Mouse (Mus musculus) embryonic facial prominence, embryonic 11.5 days (tissue): ENCODE data around the gene Rab21. TPM values are rescaled to one million over a fixed set of nuclear protein-coding genes. Genes with fewer than 3 reads are reported as not detected.

Experiments used
- ATAC-seq: fragments of 200-750 bp; cut with Nextera tagmentation; replicated peaks from 2 replicates; pipeline ENCODE4 v1.8.0; 2017; ENCODE audit warnings: low read depth; ENCODE audit not compliant: insufficient number of reproducible peaks, low FRiP score, low TSS enrichment
- DNase-seq: peaks from one replicate; pipeline ENCODE4 v3.0.0-alpha.2; 2015; ENCODE audit warnings: low spot score
- H3K27ac ChIP-seq: fragments of 300-500 bp; sonication (generic); replicated peaks from 2 replicates; pipeline ENCODE4 v1.5.1; 2014; ENCODE audit warnings: mild to moderate bottlenecking, low read depth, low read length, control low read depth
- H3K27me3 ChIP-seq: fragments of 300-500 bp; sonication (generic); 2 replicates; pipeline ENCODE4 v1.6.1; 2014; ENCODE audit warnings: mild to moderate bottlenecking, low read length, moderate library complexity, mixed read lengths; ENCODE audit not compliant: control insufficient read depth, insufficient read depth
- H3K36me3 ChIP-seq: fragments of 300-500 bp; sonication (generic); replicated peaks from 2 replicates; pipeline ENCODE4 v1.6.1; 2014; ENCODE audit warnings: low read depth, mild to moderate bottlenecking, low read length, moderate library complexity, mixed read lengths; ENCODE audit not compliant: control insufficient read depth, insufficient read depth
- H3K4me1 ChIP-seq: fragments of 300-500 bp; sonication (generic); 2 replicates; pipeline ENCODE4 v1.6.1; 2014; ENCODE audit warnings: low read length, mixed read lengths; ENCODE audit not compliant: control insufficient read depth, insufficient read depth
- H3K4me2 ChIP-seq: fragments of 300-500 bp; sonication (generic); 2 replicates; pipeline ENCODE4 v1.6.1; 2014; ENCODE audit warnings: low read depth, mild to moderate bottlenecking, control low read depth, low read length, moderate library complexity
- H3K4me3 ChIP-seq: fragments of 300-500 bp; sonication (generic); 2 replicates; pipeline ENCODE4 v1.5.1; 2014; ENCODE audit warnings: low read depth, low read length, control low read depth
- H3K9ac ChIP-seq: fragments of 300-500 bp; sonication (generic); replicated peaks from 2 replicates; pipeline ENCODE4 v1.6.1; 2014; ENCODE audit warnings: mild to moderate bottlenecking, control low read depth, low read length
- H3K9me3 ChIP-seq: fragments of 300-500 bp; sonication (generic); replicated peaks from 2 replicates; pipeline ENCODE4 v1.6.1; 2016; ENCODE audit warnings: mild to moderate bottlenecking, low read length, inconsistent platforms, mixed read lengths; ENCODE audit not compliant: control insufficient read depth
- WGBS: fragments of 180-500 bp; shearing (Covaris S2); extraction: QIAGEN DNeasy Blood & Tissue Kit; methylation state at CpG from one replicate; pipeline ENCODE4 v1.1.7; 2014; 5-methylcytosine and 5-hydroxymethylcytosine counted together
- polyA plus RNA-seq: library from polyadenylated mRNA; unstranded; fragments of >200 nt; fragmentation: Nextera tagmentation; extraction: Ambion mirVana; gene quantifications from 2 replicates; pipeline ENCODE4 v1.2.1, GENCODE M21; 2014

Gene Rab21
- polyA plus RNA-seq, 1 experiment from 2014 or later: 15.0 TPM

DNA sequence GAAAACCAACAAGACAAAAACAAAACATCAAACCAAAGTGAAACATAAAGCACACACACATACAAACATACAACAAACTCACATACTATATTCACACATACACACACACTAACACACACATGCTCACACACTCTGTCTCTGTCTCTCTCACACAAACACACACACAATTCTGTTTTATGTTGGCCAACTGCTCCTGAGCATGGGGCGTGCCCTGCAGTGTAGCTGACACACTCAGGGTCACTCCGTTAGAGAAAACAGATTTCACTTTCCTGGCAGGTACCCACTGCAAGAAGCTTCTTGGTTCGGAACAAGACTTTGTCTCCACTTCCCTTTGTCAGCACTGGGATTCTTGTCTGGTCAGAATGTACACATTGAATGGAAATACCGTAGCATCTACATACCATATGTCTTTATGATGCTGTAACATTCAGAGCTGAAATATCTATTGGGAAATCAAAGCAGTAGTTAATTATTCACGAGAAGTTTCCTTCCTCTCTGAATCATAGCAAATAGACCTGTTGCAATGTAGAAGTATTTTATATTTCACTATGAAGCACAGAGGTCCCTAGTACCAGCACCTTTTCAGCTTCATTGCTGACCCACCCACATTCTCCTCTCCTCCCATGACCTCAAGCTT is 52.4 kb downstream of the Rab21 start:
- Histone ChIP-seq H3K9ac (no peak overlapping the region), H3K27me3 (no peaks in the 10 kb centered on the region), H3K4me1 (no peaks in the 10 kb centered on the region), H3K9me3 (no peaks in the 10 kb centered on the region), H3K4me3 (no peak overlapping the region), H3K27ac (no peak overlapping the region), H3K4me2 (no peak overlapping the region), H3K36me3 (no peaks in the 10 kb centered on the region)
- ATAC-seq: no peak
- WGBS: 68% methylated on average over 5 of the region's 5 CpGs
- no peak for DNase-seq

- Histone ChIP-seq H3K4me3 (no peak overlapping the region), H3K9ac (no peak overlapping the region), H3K27me3 (no peaks in the 10 kb centered on the region), H3K4me1 (no peaks in the 10 kb centered on the region), H3K27ac (no peak overlapping the region), H3K36me3 (no peaks in the 10 kb centered on the region), H3K9me3 (no peaks in the 10 kb centered on the region), H3K4me2 (no peak overlapping the region)
- 90% methylated on average over 2 of the region's 2 CpGs for WGBS
- ATAC-seq (no peak), DNase-seq (no peak)
Measured at GRCm38 (mm10) chr10:115262261-115262660, 53.1 kb downstream of the Rab21 start.

GRCm38 (mm10) chr10:115261428-115261827 is 54.0 kb downstream of the Rab21 start:
- WGBS: 84% methylated on average over 3 of the region's 3 CpGs

DNA sequence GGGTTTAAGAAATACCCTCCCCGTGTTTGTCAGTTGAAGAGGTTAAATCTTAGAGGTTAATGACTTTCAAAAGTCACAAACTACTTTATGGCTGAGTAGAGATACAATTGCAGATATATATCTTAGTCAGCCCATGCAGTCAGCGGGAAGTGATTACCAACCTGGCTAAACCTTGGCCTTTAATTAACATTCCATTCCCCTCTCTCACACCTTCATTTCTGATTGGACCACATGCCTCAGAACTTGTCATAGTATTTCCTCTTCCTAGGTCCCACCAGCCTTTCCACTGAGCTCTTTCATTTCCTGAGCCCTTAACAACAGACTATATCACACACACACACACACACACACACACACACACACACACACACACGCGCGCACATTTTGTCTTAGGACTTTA is 59.2 kb downstream of the Rab21 start:
- Histone ChIP-seq H3K27ac (no peak overlapping the region), H3K4me1 (no peaks in the 10 kb centered on the region), H3K27me3 (no peaks in the 10 kb centered on the region), H3K4me3 (no peak overlapping the region), H3K9ac (no peak overlapping the region), H3K36me3 (no peaks in the 10 kb centered on the region), H3K4me2 (no peak overlapping the region), H3K9me3 (no peaks in the 10 kb centered on the region)
- WGBS: 82% methylated on average over 5 of the region's 5 CpGs
- DNase-seq (no peak), ATAC-seq (no peak)

More at GRCm38 (mm10) chr10:115261428-115261827, 54.0 kb downstream of the Rab21 start:
- Histone ChIP-seq H3K36me3 (no peaks in the 10 kb centered on the region), H3K4me1 (no peaks in the 10 kb centered on the region), H3K27me3 (no peaks in the 10 kb centered on the region), H3K27ac (no peak overlapping the region), H3K9ac (no peak overlapping the region), H3K9me3 (no peaks in the 10 kb centered on the region), H3K4me2 (no peak overlapping the region), H3K4me3 (no peak overlapping the region)
- ATAC-seq (no peak), DNase-seq (no peak)

DNA sequence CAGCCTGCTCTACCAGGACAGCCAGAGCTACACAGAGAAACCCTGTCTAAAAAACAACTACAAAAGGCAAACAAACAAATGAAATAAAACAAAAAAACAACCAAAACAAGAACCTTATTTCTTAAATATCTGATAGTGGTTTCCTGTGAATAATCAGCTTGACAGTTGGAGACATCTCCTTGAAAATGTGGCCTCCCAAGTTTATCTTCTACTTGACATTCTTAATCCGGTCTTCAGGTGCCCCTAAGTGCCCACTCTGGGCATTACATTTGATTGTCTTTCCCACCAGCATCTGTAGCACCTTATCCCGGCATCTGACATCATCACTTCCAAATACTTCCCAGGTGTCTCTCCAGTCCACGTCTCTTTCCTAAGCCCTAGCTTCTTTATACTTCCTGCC is 61.9 kb downstream of the Rab21 start:
- no peak overlapping the region for H3K4me3 ChIP-seq
- WGBS: 72% methylated on average over 3 of the region's 3 CpGs
- no peak for ATAC-seq

GRCm38 (mm10) chr10:115252321-115252757 is 63.1 kb downstream of the Rab21 start:
- ATAC-seq: no peak
- DNase-seq: peak; percentile 62
- no peak overlapping the region for H3K27ac ChIP-seq

More for the DNA sequence above, 61.9 kb downstream of the Rab21 start:
- H3K9me3 ChIP-seq: no peaks in the 10 kb centered on the region
- DNase-seq: no peak
- no peaks in the 10 kb centered on the region for H3K27me3 ChIP-seq
- no peaks in the 10 kb centered on the region for H3K4me1 ChIP-seq
- no peak overlapping the region for H3K27ac ChIP-seq
- H3K4me2 ChIP-seq: no peak overlapping the region
- no peak overlapping the region for H3K9ac ChIP-seq
- no peaks in the 10 kb centered on the region for H3K36me3 ChIP-seq

GRCm38 (mm10) chr10:115251088-115251934 is 64.1 kb downstream of the Rab21 start, which contains the start of gene Tbc1d15:
Gene Tbc1d15 (minus strand): TSS chr10:115251467.
- ATAC-seq (peak; percentile 95), DNase-seq (peak; percentile 99)
- H3K36me3 ChIP-seq: no peaks in the 10 kb centered on the region
- H3K27ac ChIP-seq: 0 out of 2 replicates have a peak within 1 kb of the TSS, but pooled peaks have one; percentile 8
- H3K9ac ChIP-seq: peak within 1 kb of the TSS; percentile 82
- peak within 1 kb of the TSS; percentile 93 for H3K4me3 ChIP-seq
- under 1% methylated on average over 67 of the region's 67 CpGs for WGBS
- no peaks in the 10 kb centered on the region for H3K4me1 ChIP-seq
- peak within 1 kb of the TSS; percentile 57 for H3K4me2 ChIP-seq
- no peaks in the 10 kb centered on the region for H3K9me3 ChIP-seq
- no peaks in the 10 kb centered on the region for H3K27me3 ChIP-seq

More at GRCm38 (mm10) chr10:115252321-115252757, 63.1 kb downstream of the Rab21 start:
- H3K4me1 ChIP-seq: no peaks in the 10 kb centered on the region
- H3K4me2 ChIP-seq: peak overlapping the region; percentile 51
- no peaks in the 10 kb centered on the region for H3K27me3 ChIP-seq
- H3K9ac ChIP-seq: peak overlapping the region; percentile 51
- no peaks in the 10 kb centered on the region for H3K36me3 ChIP-seq
- 10% methylated on average over 10 of the region's 10 CpGs for WGBS
- no peaks in the 10 kb centered on the region for H3K9me3 ChIP-seq
- peak overlapping the region; percentile 93 for H3K4me3 ChIP-seq
